Mouse (Mus musculus) urinary bladder, postnatal 25 days (tissue): ENCODE measurements around the gene Car10.

Experiments
- DNase-seq: peaks from one replicate; pipeline ENCODE4 v3.0.0; 2022; ENCODE audit warnings: low spot score

Gene Car10

DNA sequence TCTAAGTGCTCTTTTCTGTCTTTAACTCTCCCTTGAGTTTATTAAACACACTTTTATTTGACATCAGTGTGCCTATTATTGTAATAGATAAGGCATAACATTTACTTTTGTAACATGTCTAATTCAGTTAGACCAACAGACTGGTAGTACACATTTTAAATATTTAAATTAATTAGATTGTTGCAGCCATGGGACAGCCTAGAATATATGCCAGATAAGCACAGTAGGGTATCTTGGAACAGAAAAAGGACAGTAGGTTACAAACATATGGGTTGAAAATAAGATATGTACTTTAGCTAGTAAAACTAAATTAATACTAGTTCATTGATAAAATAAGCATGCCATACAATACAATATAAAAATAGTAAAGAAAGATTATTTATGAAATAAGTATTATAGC is 74.6 kb downstream of the Car10 start:
- no peak for DNase-seq

GRCm38 (mm10) chr11:93173533-93174308 is 75.9 kb downstream of the Car10 start:
- DNase-seq: no peak

DNA sequence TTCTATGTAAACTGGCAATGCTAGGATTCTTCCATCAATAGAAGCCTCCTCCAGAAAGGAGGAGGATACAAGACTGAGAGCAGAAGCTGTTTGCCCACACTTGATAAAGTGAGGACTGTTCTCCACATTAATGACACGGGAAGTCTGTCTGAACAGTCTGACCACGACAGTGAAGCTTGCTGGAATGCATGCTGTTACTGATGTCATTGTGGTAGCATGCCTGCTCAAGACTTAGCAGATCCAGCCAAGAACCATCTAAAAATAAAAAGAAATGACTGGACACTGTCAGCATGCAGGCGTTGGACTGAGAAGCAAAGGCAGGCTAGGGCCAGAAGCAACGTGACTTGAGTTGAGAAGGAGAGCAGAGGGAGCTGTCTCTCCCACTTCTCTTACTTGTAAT is 87.6 kb downstream of the Car10 start:
- no peak for DNase-seq

DNA sequence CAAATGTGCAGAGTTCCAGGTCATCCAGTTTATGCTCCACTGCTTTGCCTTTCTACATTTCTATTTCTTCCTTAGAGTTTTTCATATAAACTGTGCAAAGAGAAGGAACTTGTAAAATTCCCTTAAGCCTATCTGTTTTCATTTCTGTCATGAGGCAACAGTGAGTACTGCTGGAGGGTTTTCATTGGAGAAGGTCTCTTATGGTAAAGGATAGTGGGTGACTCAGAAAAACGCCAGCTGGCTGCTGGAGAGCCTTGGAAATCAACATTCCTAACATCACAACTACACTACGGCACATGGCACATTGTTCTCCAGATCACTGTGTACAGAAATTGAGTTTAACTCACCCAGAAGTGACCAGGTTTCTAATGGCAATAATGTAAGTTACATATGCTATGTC is 88.3 kb downstream of the Car10 start:
- DNase-seq: no peak

GRCm38 (mm10) chr11:93188621-93189020 is 90.8 kb downstream of the Car10 start:
- DNase-seq: no peak

DNA sequence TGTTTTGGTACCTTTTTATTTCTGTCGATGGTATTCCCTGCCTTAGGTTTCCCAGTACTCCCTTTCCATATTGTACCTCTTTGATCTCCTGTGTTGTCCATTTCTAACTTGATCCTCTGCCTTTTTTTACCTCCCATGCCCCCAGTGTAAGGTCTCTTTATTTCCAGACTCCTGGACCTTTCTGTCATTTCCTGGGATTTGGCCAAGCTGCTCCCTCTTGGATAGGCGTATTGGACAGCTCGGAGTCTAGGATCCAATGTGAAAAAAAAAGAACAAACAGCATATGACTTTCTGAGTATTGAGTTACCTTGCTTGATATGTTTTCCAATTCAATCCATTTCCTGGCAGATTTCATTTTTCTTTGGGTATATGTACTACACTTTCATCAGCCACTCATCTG is 102.2 kb downstream of the Car10 start:
- DNase-seq: no peak

DNA sequence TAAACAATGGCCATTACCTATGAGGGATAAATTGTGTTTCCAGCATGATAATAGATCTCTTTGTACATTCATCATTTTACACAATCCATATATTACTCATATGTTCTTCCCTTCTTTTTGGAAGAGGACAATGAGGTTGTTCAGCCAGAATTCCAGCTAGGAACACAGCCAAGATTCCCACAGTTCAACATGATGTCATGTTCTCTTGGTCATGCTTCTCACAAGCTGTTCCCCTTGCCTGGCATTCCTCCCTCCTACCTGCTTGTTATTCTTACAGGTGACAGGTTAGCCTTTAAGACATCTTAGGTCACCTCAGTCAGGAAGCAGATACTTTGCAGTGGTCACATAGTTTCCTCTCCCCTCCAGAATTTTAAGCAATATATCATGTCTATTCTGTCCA is 119.6 kb downstream of the Car10 start:
- DNase-seq: no peak

GRCm38 (mm10) chr11:93230057-93230456 is 132.2 kb downstream of the Car10 start:
- no peak for DNase-seq

- DNase-seq: no peak
These were observed 152.0 kb downstream of the Car10 start for GRCm38 (mm10) chr11:93249771-93250265.

GRCm38 (mm10) chr11:93251766-93252165 is 153.9 kb downstream of the Car10 start:
- DNase-seq: no peak

GRCm38 (mm10) chr11:93263979-93264378 is 166.2 kb downstream of the Car10 start:
- DNase-seq: no peak

- no peak for DNase-seq
These were observed 174.2 kb downstream of the Car10 start for GRCm38 (mm10) chr11:93272016-93272415.

DNA sequence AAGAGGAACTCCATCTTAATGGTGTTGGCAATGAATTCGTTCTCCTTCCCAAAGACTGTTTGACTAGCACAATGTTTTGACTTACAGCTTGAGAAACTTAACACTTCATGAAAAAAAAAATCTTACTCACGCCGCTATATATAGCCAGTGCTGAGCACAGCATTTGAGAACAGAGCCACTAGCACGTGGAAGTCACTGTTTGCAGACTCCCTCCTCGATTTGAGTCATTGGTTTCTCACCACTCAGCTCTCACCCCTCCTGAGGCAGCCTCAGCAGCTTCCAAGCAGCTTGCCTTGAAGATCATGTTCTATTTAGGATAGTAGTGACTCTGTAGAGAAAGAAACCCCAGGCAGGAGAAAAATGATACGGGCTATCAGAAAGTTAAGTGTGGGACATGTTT is 176.1 kb downstream of the Car10 start:
- no peak for DNase-seq

GRCm38 (mm10) chr11:93293661-93294060 is 195.8 kb downstream of the Car10 start:
- no peak for DNase-seq

GRCm38 (mm10) chr11:93309981-93310380 is 212.2 kb downstream of the Car10 start:
- DNase-seq: no peak

GRCm38 (mm10) chr11:93337756-93338155 is 239.9 kb downstream of the Car10 start:
- DNase-seq: no peak

DNA sequence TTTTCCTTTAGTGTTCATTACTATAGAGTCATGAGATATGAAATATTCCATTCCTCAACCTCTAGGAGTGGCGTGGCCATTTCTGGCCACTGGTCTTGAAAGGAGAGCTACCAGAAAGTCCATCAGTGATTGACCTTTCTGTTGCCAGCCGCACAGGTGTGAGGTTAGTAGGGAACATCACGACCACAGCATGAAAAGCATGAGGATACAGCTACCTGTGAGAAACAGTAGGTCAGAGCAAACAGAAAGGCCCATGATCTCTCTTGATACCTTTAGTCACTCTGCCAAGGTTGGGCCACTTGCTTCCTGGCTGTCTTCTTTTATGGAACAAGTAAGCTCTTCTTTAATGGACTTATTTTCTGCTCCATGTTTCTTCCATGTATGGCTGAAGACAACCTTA is 246.1 kb downstream of the Car10 start:
- no peak for DNase-seq

- no peak for DNase-seq
These were observed 247.0 kb downstream of the Car10 start for GRCm38 (mm10) chr11:93344869-93345268.

DNA sequence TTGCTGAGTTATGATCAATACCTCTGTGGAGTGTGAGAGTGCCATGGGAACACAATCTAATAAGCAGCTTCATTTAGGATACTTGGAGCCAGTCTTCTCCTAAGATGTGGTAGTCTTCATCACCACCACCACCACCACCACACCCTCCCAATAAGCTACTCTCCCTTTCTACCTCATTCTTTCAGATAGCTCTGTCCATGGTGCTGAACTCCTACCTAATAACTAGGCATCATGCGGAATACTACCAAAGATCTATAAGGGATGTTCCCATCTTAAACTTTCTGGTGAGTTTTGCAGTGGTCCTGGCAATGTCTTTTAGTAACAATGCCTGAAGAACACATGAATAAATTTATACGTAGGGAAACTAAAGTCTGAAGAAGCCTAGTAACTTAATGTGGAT is 263.7 kb downstream of the Car10 start:
- no peak for DNase-seq

- DNase-seq: no peak
These were observed 266.3 kb downstream of the Car10 start for GRCm38 (mm10) chr11:93364171-93364570.

GRCm38 (mm10) chr11:93367244-93367643 is 269.4 kb downstream of the Car10 start:
- DNase-seq: no peak

- DNase-seq: no peak
These were observed 269.9 kb downstream of the Car10 start for GRCm38 (mm10) chr11:93367740-93368139.

DNA sequence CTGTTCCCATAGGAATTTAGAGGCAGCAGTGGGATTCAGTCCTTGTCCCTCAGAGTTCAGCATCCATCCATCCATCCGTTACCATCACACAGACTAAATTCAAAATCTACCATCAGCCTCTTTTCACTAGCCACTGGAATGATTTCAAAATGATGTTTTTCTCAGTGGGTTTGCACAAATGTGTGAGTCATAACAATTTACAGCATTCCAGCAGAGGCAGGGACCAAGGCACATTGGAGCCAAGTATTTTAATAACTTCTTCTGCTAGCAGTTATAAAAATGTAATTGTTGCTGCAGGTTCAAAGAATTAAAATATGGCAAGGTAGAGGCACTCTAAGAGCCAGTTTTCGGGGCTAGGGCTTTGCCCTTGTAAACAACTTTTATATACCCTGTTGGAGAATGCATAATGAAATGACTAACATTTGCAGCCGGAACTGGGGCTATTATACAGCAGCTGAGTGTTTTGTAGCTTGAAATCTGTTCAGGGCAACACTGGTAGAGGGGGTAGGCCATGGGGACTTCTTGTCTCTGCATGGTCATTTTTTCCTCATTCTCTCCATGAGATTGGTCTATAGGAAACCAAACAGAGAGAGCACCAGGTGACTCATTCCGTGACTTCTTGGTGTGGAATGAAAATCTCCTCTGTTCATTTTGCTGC is 276.0 kb downstream of the Car10 start:
- no peak for DNase-seq

DNA sequence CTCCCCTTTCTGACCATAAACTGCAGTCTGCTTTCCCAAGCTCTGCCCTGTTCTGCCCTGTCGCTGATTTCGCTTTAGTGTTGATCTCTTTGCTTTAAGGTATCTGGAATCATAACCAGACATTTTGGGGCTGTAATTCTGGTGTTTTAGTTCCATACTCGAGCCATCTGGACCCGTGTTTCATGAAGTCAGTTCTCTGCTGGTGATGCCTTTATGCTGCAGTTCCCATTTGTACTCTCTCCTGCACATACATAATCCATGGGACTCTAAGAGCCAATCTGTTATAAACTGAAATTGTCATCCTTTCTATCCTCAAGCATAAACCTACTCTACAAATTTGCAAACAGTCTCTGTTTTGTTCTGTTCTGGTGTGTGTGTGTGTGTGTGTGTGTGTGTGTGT is 293.3 kb downstream of the Car10 start:
- DNase-seq: no peak
